Mouse (Mus musculus) bone marrow macrophage, adult 2 months (primary cell): Measurements from ENCODE around the gene Pbp2. TPM values are rescaled to one million over a fixed set of nuclear protein-coding genes. Genes with fewer than 3 reads are reported as not detected.
A peak's percentile ranks its signal among the peaks of the same experiment; 100 is the strongest.

Experiments used
- H3K27ac ChIP-seq: 2 replicates; pipeline ENCODE4 v1.5.1; 2012; ENCODE audit warnings: low read depth, low read length; ENCODE audit not compliant: insufficient read depth
- H3K4me1 ChIP-seq: 2 replicates; pipeline ENCODE4 v1.6.1; 2012; ENCODE audit warnings: low read length; ENCODE audit not compliant: control insufficient read depth, insufficient read depth
- H3K4me3 ChIP-seq: 2 replicates; pipeline ENCODE4 v1.5.1; 2012; ENCODE audit warnings: mild to moderate bottlenecking, low read length, moderate library complexity; ENCODE audit not compliant: insufficient read depth
- CTCF ChIP-seq: IDR thresholded peaks from 2 replicates; pipeline ENCODE4 v1.5.1; 2012; ENCODE audit warnings: low read depth, mild to moderate bottlenecking, low read length, moderate library complexity
- POLR2A ChIP-seq: IDR thresholded peaks from 2 replicates; pipeline ENCODE4 v1.6.1; 2012; ENCODE audit warnings: mild to moderate bottlenecking, low read depth, low read length, borderline replicate concordance
- polyA plus RNA-seq: library from polyadenylated mRNA; stranded (reverse); fragments of >200 nt; gene quantifications from 2 replicates; pipeline ENCODE4 v1.2.4, GENCODE M21; 2012; ENCODE audit not compliant: missing spikeins, insufficient read depth, insufficient read length

Pbp2 gene
- polyA plus RNA-seq, 1 experiment = not detected

GRCm38 (mm10) chr6:135326847-135327246 lies 16.6 kb upstream of the Pbp2 start:
- TF ChIP-seq POLR2A = no peak
- TF ChIP-seq CTCF = no peak
- no peak overlapping the region for H3K27ac ChIP-seq
- H3K4me1 ChIP-seq = peaks cover 23% of the 10 kb centered on the region
- no peak overlapping the region for H3K4me3 ChIP-seq

GRCm38 (mm10) chr6:135324686-135325300 lies 14.6 kb upstream of the Pbp2 start:
- Histone ChIP-seq H3K4me1 (peaks cover 23% of the 10 kb centered on the region), H3K27ac (no peak overlapping the region), H3K4me3 (no peak overlapping the region)
- TF ChIP-seq CTCF (no peak), POLR2A (no peak)

GRCm38 (mm10) chr6:135324111-135324510 lies 13.9 kb upstream of the Pbp2 start:
- peaks cover 23% of the 10 kb centered on the region for H3K4me1 ChIP-seq
- H3K4me3 ChIP-seq = no peak overlapping the region
- peak overlapping the region; percentile 25; the same call in 1 of the 2 replicates for H3K27ac ChIP-seq
- TF ChIP-seq CTCF (no peak), POLR2A (no peak)

GRCm38 (mm10) chr6:135323311-135323982 lies 13.2 kb upstream of the Pbp2 start:
- TF ChIP-seq CTCF = no peak
- TF ChIP-seq POLR2A = no peak
- Histone ChIP-seq H3K4me3 (peak overlapping the region; percentile 25), H3K27ac (peak overlapping the region; percentile 71)

GRCm38 (mm10) chr6:135322749-135323148 lies 12.5 kb upstream of the Pbp2 start:
- Histone ChIP-seq H3K27ac (no peak overlapping the region), H3K4me3 (no peak overlapping the region), H3K4me1 (peaks cover 23% of the 10 kb centered on the region)
- TF ChIP-seq POLR2A = no peak
- TF ChIP-seq CTCF = no peak

More at GRCm38 (mm10) chr6:135323311-135323982, 13.2 kb upstream of the Pbp2 start:
- peaks cover 23% of the 10 kb centered on the region for H3K4me1 ChIP-seq

GRCm38 (mm10) chr6:135319431-135319933 lies 9.3 kb upstream of the Pbp2 start:
- H3K4me3 ChIP-seq = no peak overlapping the region
- TF ChIP-seq POLR2A = no peak
- no peak for TF ChIP-seq CTCF
- H3K27ac ChIP-seq = no peak overlapping the region
- H3K4me1 ChIP-seq = peaks cover 20% of the 10 kb centered on the region

GRCm38 (mm10) chr6:135316141-135316540 lies 5.9 kb upstream of the Pbp2 start:
- TF ChIP-seq POLR2A (no peak), CTCF (no peak)

GRCm38 (mm10) chr6:135313981-135314380 lies 3.8 kb upstream of the Pbp2 start:
- H3K4me3 ChIP-seq = no peak overlapping the region
- no peak for TF ChIP-seq POLR2A
- TF ChIP-seq CTCF = no peak
- H3K4me1 ChIP-seq = peaks cover 4% of the 10 kb centered on the region; the same call in 1 of the 2 replicates
- no peak overlapping the region for H3K27ac ChIP-seq

More at GRCm38 (mm10) chr6:135316141-135316540, 5.9 kb upstream of the Pbp2 start:
- peaks cover 4% of the 10 kb centered on the region; the same call in 1 of the 2 replicates for H3K4me1 ChIP-seq
- no peak overlapping the region for H3K27ac ChIP-seq
- no peak overlapping the region for H3K4me3 ChIP-seq

GRCm38 (mm10) chr6:135312038-135312437 lies 1.8 kb upstream of the Pbp2 start:
- Histone ChIP-seq H3K4me3 (no peak overlapping the region), H3K27ac (no peak overlapping the region), H3K4me1 (peaks cover 4% of the 10 kb centered on the region; the same call in 1 of the 2 replicates)
- no peak for TF ChIP-seq CTCF
- no peak for TF ChIP-seq POLR2A

- no peak overlapping the region for H3K4me3 ChIP-seq
- no peak overlapping the region for H3K27ac ChIP-seq
- TF ChIP-seq CTCF (no peak), POLR2A (no peak)
- H3K4me1 ChIP-seq = no peaks in the 10 kb centered on the region
Observed at GRCm38 (mm10) chr6:135304576-135305260, 5.5 kb downstream of the Pbp2 start.
